Mouse (Mus musculus) adipocyte (in vitro differentiated cells): Measurements from ENCODE around the gene Hs3st2.
"Not testable (repeated sequence)": the region's sequence is repeated elsewhere in the genome, so short reads cannot be mapped to it uniquely, and the experiment has no call there.

Experiments
- DNase-seq: peaks from one replicate; pipeline ENCODE4 v3.0.0-alpha.2; 2016; ENCODE audit warnings: low spot score

Gene Hs3st2

GRCm38 (mm10) chr7:121391225-121391983 is at the start of gene Hs3st2:
Gene Hs3st2 (plus strand): TSS chr7:121391859.
- DNase-seq = no peak

- DNase-seq = no peak
Measured at GRCm38 (mm10) chr7:121348284-121348963, 43.2 kb upstream of the Hs3st2 start.

GRCm38 (mm10) chr7:121351688-121352087 is 40.0 kb upstream of the Hs3st2 start:
- no peak for DNase-seq

- not testable (repeated sequence) for DNase-seq
Measured at GRCm38 (mm10) chr7:121361448-121361847, 30.2 kb upstream of the Hs3st2 start.

- no peak for DNase-seq
Measured at GRCm38 (mm10) chr7:121365584-121365983, 26.1 kb upstream of the Hs3st2 start.

- DNase-seq = no peak
Measured at GRCm38 (mm10) chr7:121367185-121367584, 24.5 kb upstream of the Hs3st2 start.

GRCm38 (mm10) chr7:121371990-121372389 is 19.7 kb upstream of the Hs3st2 start:
- no peak for DNase-seq

- no peak for DNase-seq
Measured at GRCm38 (mm10) chr7:121375456-121375855, 16.2 kb upstream of the Hs3st2 start.

- no peak for DNase-seq
Measured at GRCm38 (mm10) chr7:121378942-121379341, 12.7 kb upstream of the Hs3st2 start.

GRCm38 (mm10) chr7:121391984-121392739 is 503 bp downstream of the Hs3st2 start:
- no peak for DNase-seq

GRCm38 (mm10) chr7:121392740-121392993 is 1.0 kb downstream of the Hs3st2 start:
- no peak for DNase-seq

- DNase-seq = no peak
Measured at GRCm38 (mm10) chr7:121393884-121394283, 2.2 kb downstream of the Hs3st2 start.

GRCm38 (mm10) chr7:121394875-121395274 is 3.2 kb downstream of the Hs3st2 start:
- DNase-seq = no peak

GRCm38 (mm10) chr7:121410716-121411506 is 19.3 kb downstream of the Hs3st2 start:
- no peak for DNase-seq

- DNase-seq = no peak
Measured at GRCm38 (mm10) chr7:121411507-121411898, 19.8 kb downstream of the Hs3st2 start.

- no peak for DNase-seq
Measured at GRCm38 (mm10) chr7:121436884-121437283, 45.2 kb downstream of the Hs3st2 start.

GRCm38 (mm10) chr7:121441186-121441585 is 49.5 kb downstream of the Hs3st2 start:
- DNase-seq = no peak

- DNase-seq = no peak
Measured at GRCm38 (mm10) chr7:121444336-121444735, 52.7 kb downstream of the Hs3st2 start.

- DNase-seq = no peak
Measured at GRCm38 (mm10) chr7:121446281-121446680, 54.6 kb downstream of the Hs3st2 start.

- no peak for DNase-seq
Measured at GRCm38 (mm10) chr7:121450951-121451843, 59.5 kb downstream of the Hs3st2 start.

- no peak for DNase-seq
Measured at GRCm38 (mm10) chr7:121456716-121457115, 65.1 kb downstream of the Hs3st2 start.
